Mouse (Mus musculus): Measurements from ENCODE around the gene Klhdc8a. TPM values are rescaled to one million over a fixed set of nuclear protein-coding genes. Genes with fewer than 3 reads are reported as not detected.

Gene Klhdc8a
- total and polyA plus RNA-seq, 3 experiments: not detected

GRCm38 (mm10) chr1:132355841-132356242, 57.4 kb downstream of the Klhdc8a start:
- dilution Hi-C loops (cut with MboI; ENCODE audit: extremely low pct_ligation_motif_present, extremely low pct_unique_long_range_greater_than_20kb, low sequenced_read_pairs): no loop called here
- Histone ChIP-seq H3K4me1 (ENCODE audit: control insufficient read depth in 1 of 2, insufficient read depth in 2 of 2) (no peaks in the 10 kb centered on the region; a peak in 1 of 4 replicates), H3K27me3 (replicated peaks) (no peaks in the 10 kb centered on the region)

GRCm38 (mm10) chr1:132356841-132357240, 58.4 kb downstream of the Klhdc8a start:
- TF ChIP-seq NRF1 (IDR thresholded peaks at IDR 0.05; ENCODE audit: low read depth, low read length): no peak
- no peak for DNase-seq (ENCODE audit: extremely low read depth)
- peaks cover 0 to 11% of the 10 kb centered on the region in 2 experiments for H3K36me3 ChIP-seq (replicated peaks in 1 of 2; ENCODE audit: control insufficient read depth in 1 of 2, insufficient read depth in 1 of 2, low read length in 1 of 2)
- no peaks in the 10 kb centered on the region for H3K79me2 ChIP-seq (replicated peaks; ENCODE audit: control insufficient read depth, extremely low read depth, insufficient read depth, poor library complexity, severe bottlenecking)
- H3K4me3 ChIP-seq (replicated peaks in 1 of 3; ENCODE audit: low read depth in 2 of 3, low read length in 2 of 3, poor library complexity in 1 of 3): no peak overlapping the region
- in situ Hi-C loops (cut with MboI; ENCODE audit: low pct_ligation_motif_present, low pct_unique_long_range_greater_than_20kb, low sequenced_read_pairs) (no loop called here), dilution Hi-C loops (cut with MboI; ENCODE audit: extremely low pct_ligation_motif_present, extremely low pct_unique_long_range_greater_than_20kb, low sequenced_read_pairs) (no loop called here)
- no peaks in the 10 kb centered on the region for H3K9me3 ChIP-seq (replicated peaks; ENCODE audit: low read length)
- no peaks in the 10 kb centered on the region; a peak in 1 of 4 replicates for H3K4me1 ChIP-seq (ENCODE audit: control insufficient read depth in 1 of 2, insufficient read depth in 2 of 2)
- H3K27ac ChIP-seq (ENCODE audit: insufficient read depth, low read depth): no peak overlapping the region
- H3K4me2 ChIP-seq (ENCODE audit: insufficient read depth, low read depth, poor library complexity, severe bottlenecking): no peak overlapping the region
- H3K27me3 ChIP-seq (replicated peaks): no peaks in the 10 kb centered on the region
- no peak overlapping the region for H3K9ac ChIP-seq (ENCODE audit: insufficient read depth, low read depth)

More at GRCm38 (mm10) chr1:132355841-132356242, 57.4 kb downstream of the Klhdc8a start:
- Histone ChIP-seq H3K36me3 (replicated peaks in 1 of 2; ENCODE audit: control insufficient read depth in 1 of 2, insufficient read depth in 1 of 2, low read length in 1 of 2) (peaks cover 0 to 18% of the 10 kb centered on the region in 2 experiments), H3K4me2 (ENCODE audit: insufficient read depth, low read depth, poor library complexity, severe bottlenecking) (no peak overlapping the region), H3K9ac (ENCODE audit: insufficient read depth, low read depth) (no peak overlapping the region), H3K79me2 (replicated peaks; ENCODE audit: control insufficient read depth, extremely low read depth, insufficient read depth, poor library complexity, severe bottlenecking) (no peaks in the 10 kb centered on the region), H3K4me3 (replicated peaks in 1 of 3; ENCODE audit: low read depth in 2 of 3, low read length in 2 of 3, poor library complexity in 1 of 3) (no peak overlapping the region), H3K27ac (ENCODE audit: insufficient read depth, low read depth) (no peak overlapping the region), H3K9me3 (replicated peaks; ENCODE audit: low read length) (peaks cover 3% of the 10 kb centered on the region)
- in situ Hi-C loops (cut with MboI; ENCODE audit: low pct_ligation_motif_present, low pct_unique_long_range_greater_than_20kb, low sequenced_read_pairs): no loop called here
- TF ChIP-seq MEF2A (IDR thresholded peaks at IDR 0.05; ENCODE audit: borderline replicate concordance, low read depth, low read length) (peak; percentile 48; the same call in 1 of the 2 replicates), USF1 (IDR thresholded peaks at IDR 0.05; ENCODE audit: low read depth, low read length) (no peak), IRF4 (IDR thresholded peaks at IDR 0.05; ENCODE audit: low read depth, low read length) (peak; percentile 44; the same call in 1 of the 2 replicates), SIN3A (IDR thresholded peaks at IDR 0.05; ENCODE audit: low read length) (peak; percentile 54; the same call in 1 of the 2 replicates), EP300 (IDR thresholded peaks at IDR 0.05; ENCODE audit: low read length) (no peak), CTCF (conservative IDR thresholded peaks at IDR 0.05 in 1 of 2, IDR thresholded peaks at IDR 0.05 in 1 of 2; ENCODE audit: low read depth in 2 of 2, low read length in 2 of 2) (peak; percentile 94 to 99), RAD21 (IDR thresholded peaks at IDR 0.05; ENCODE audit: low read depth, low read length) (peak; percentile 99), UBTF (IDR thresholded peaks at IDR 0.05; ENCODE audit: low read depth, low read length) (no peak), SMC3 (IDR thresholded peaks at IDR 0.05; ENCODE audit: low read depth, low read length) (peak; percentile 99), E2F4 (IDR thresholded peaks at IDR 0.05; ENCODE audit: insufficient replicate concordance, low read depth, low read length) (0 out of 2 replicates have a peak, but pooled peaks have one; percentile 44), GABPA (IDR thresholded peaks at IDR 0.05; ENCODE audit: insufficient replicate concordance, low read depth, low read length) (no peak), NELFE (IDR thresholded peaks at IDR 0.05; ENCODE audit: low read depth, low read length) (peak; percentile 56; the same call in 1 of the 2 replicates), ZC3H11A (IDR thresholded peaks at IDR 0.05; ENCODE audit: low read depth, low read length) (peak; percentile 93), ZNF384 (IDR thresholded peaks at IDR 0.05; ENCODE audit: low read depth, low read length) (0 out of 2 replicates have a peak, but pooled peaks have one; percentile 5)
- DNase-seq (ENCODE audit: extremely low read depth): peak; percentile 79

Other genes with a start within 250 kb of the Klhdc8a start
- gene Mfsd4a, start 230.6 kb upstream of the Klhdc8a start, total RNA-seq (2012; rRNA removed): 5.2 and 5.6 TPM in 2 replicates
- gene Mfsd4a, start 230.6 kb upstream of the Klhdc8a start, total RNA-seq (2014; rRNA removed): 0.81 and 1.4 TPM in 2 replicates
- gene Mfsd4a, start 230.6 kb upstream of the Klhdc8a start, polyA plus RNA-seq (2012; ENCODE audit: insufficient read length, low read depth): 11.8 and 13.0 TPM in 2 replicates
- 1.0 and 2.5 TPM in 2 replicates for gene Cdk18, start 158.9 kb upstream of the Klhdc8a start, total RNA-seq (2012; rRNA removed)
- 0.32 TPM in 1 of 2 replicates, not detected in the other for gene Cdk18, start 158.9 kb upstream of the Klhdc8a start, total RNA-seq (2014; rRNA removed)
- gene Cdk18, start 158.9 kb upstream of the Klhdc8a start, polyA plus RNA-seq (2012; ENCODE audit: insufficient read length, low read depth): 1.1 and 1.3 TPM in 2 replicates
- gene Lemd1, start 107.2 kb upstream of the Klhdc8a start, total RNA-seq (2012; rRNA removed): not detected in 2 replicates
- not detected in 2 replicates for gene Lemd1, start 107.2 kb upstream of the Klhdc8a start, total RNA-seq (2014; rRNA removed)
- gene Lemd1, start 107.2 kb upstream of the Klhdc8a start, polyA plus RNA-seq (2012; ENCODE audit: insufficient read length, low read depth): not detected in 2 replicates
- gene AC124108.1, start 107.2 kb upstream of the Klhdc8a start, total RNA-seq (2012; rRNA removed): not detected in 2 replicates
- gene AC124108.1, start 107.2 kb upstream of the Klhdc8a start, total RNA-seq (2014; rRNA removed): not detected in 2 replicates
- gene AC124108.1, start 107.2 kb upstream of the Klhdc8a start, polyA plus RNA-seq (2012; ENCODE audit: insufficient read length, low read depth): not detected in 2 replicates
- gene Gm10188, start 68.9 kb upstream of the Klhdc8a start, total RNA-seq (2012; rRNA removed): not detected in 2 replicates
- gene Gm10188, start 68.9 kb upstream of the Klhdc8a start, total RNA-seq (2014; rRNA removed): not detected in 2 replicates
- not detected in 2 replicates for gene Gm10188, start 68.9 kb upstream of the Klhdc8a start, polyA plus RNA-seq (2012; ENCODE audit: insufficient read length, low read depth)
- gene Nuak2, start 17.5 kb downstream of the Klhdc8a start, total RNA-seq (2012; rRNA removed): 0.25 and 0.30 TPM in 2 replicates
- gene Nuak2, start 17.5 kb downstream of the Klhdc8a start, total RNA-seq (2014; rRNA removed): not detected in 2 replicates
- gene Nuak2, start 17.5 kb downstream of the Klhdc8a start, polyA plus RNA-seq (2012; ENCODE audit: insufficient read length, low read depth): not detected in 2 replicates
- 0.21 and 0.34 TPM in 2 replicates for gene Tmcc2, start 92.7 kb downstream of the Klhdc8a start, total RNA-seq (2012; rRNA removed)
- not detected in 2 replicates for gene Tmcc2, start 92.7 kb downstream of the Klhdc8a start, total RNA-seq (2014; rRNA removed)
- gene Tmcc2, start 92.7 kb downstream of the Klhdc8a start, polyA plus RNA-seq (2012; ENCODE audit: insufficient read length, low read depth): 0.14 and 0.37 TPM in 2 replicates
- 0.21 and 0.25 TPM in 2 replicates for gene Dstyk, start 118.9 kb downstream of the Klhdc8a start, total RNA-seq (2012; rRNA removed)
- gene Dstyk, start 118.9 kb downstream of the Klhdc8a start, total RNA-seq (2014; rRNA removed): 0.12 and 0.19 TPM in 2 replicates
- 0.59 and 0.72 TPM in 2 replicates for gene Dstyk, start 118.9 kb downstream of the Klhdc8a start, polyA plus RNA-seq (2012; ENCODE audit: insufficient read length, low read depth)
- 36.9 and 37.1 TPM in 2 replicates for gene Rbbp5, start 178.7 kb downstream of the Klhdc8a start, total RNA-seq (2012; rRNA removed)
- gene Rbbp5, start 178.7 kb downstream of the Klhdc8a start, total RNA-seq (2014; rRNA removed): 52.1 and 52.5 TPM in 2 replicates
- gene Rbbp5, start 178.7 kb downstream of the Klhdc8a start, polyA plus RNA-seq (2012; ENCODE audit: insufficient read length, low read depth): 50.3 and 53.1 TPM in 2 replicates
- 2.0 and 3.3 TPM in 2 replicates for gene Tmem81, start 207.6 kb downstream of the Klhdc8a start, total RNA-seq (2012; rRNA removed)
- gene Tmem81, start 207.6 kb downstream of the Klhdc8a start, total RNA-seq (2014; rRNA removed): 2.2 and 2.3 TPM in 2 replicates
- gene Tmem81, start 207.6 kb downstream of the Klhdc8a start, polyA plus RNA-seq (2012; ENCODE audit: insufficient read length, low read depth): 2.4 and 2.8 TPM in 2 replicates
- gene Cntn2, start 244.6 kb downstream of the Klhdc8a start, total RNA-seq (2012; rRNA removed): 0.04 and 0.08 TPM in 2 replicates
- gene Cntn2, start 244.6 kb downstream of the Klhdc8a start, total RNA-seq (2014; rRNA removed): 0.05 and 0.07 TPM in 2 replicates
- 0.04 TPM in 2 replicates for gene Cntn2, start 244.6 kb downstream of the Klhdc8a start, polyA plus RNA-seq (2012; ENCODE audit: insufficient read length, low read depth)